Mouse (Mus musculus) lung, postnatal 0 days (tissue): ENCODE measurements around the gene Enkur.

Experiments used
- CTCF ChIP-seq: IDR thresholded peaks from 2 replicates; pipeline ENCODE4 v1.5.1; 2016; ENCODE audit warnings: antibody characterized with exemption, mild to moderate bottlenecking
- EP300 ChIP-seq: IDR thresholded peaks from 2 replicates; pipeline ENCODE4 v1.6.1; 2016; ENCODE audit warnings: antibody characterized with exemption, mild to moderate bottlenecking, control low read depth

DNA sequence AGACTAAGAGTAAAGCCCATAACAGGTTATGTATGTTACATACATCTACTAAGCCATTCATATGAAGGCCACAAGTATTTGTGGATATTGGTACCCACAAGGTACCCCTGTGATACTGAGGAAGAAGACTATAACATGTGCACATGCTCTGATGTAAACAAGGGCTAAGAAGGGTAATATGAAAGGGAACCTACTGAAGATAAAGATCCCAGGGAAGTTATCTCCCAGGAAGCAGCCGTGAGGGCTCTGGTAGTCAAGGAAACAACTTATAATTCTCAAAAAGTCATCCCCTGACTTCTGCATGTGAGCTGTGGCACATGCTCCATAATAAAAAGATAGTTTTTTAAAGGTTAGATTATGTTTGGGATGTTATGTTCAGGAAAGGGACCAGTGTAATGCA lies 13.9 kb downstream of the Enkur start:
- TF ChIP-seq CTCF (no peak), EP300 (no peak)
